Mouse (Mus musculus) liver, embryonic 14.5 days (tissue): ENCODE measurements around the gene Vapb. TPM values are rescaled to one million over a fixed set of nuclear protein-coding genes. Genes with fewer than 3 reads are reported as not detected.

ENCODE experiments used
- ATAC-seq: fragments of 200-750 bp; cut with Nextera tagmentation; 2 replicates; pipeline ENCODE4 v1.8.0; 2017; ENCODE audit warnings: moderate number of reproducible peaks, mild to moderate bottlenecking, moderate library complexity; ENCODE audit not compliant: insufficient read depth
- DNase-seq, 3 experiments: peaks; one replicate each; pipeline ENCODE4 v3.0.0-alpha.2; 2012 to 2013; ENCODE audit warnings: low read depth in 3 of 3, low spot score in 3 of 3
- H3K27ac ChIP-seq: fragments of 300-500 bp; sonication (generic); 2 replicates; pipeline ENCODE4 v1.5.1; 2014; ENCODE audit warnings: moderate library complexity, mild to moderate bottlenecking, control low read depth, inconsistent platforms
- H3K27me3 ChIP-seq: fragments of 300-500 bp; sonication (generic); 2 replicates; pipeline ENCODE4 v1.6.1; 2014; ENCODE audit warnings: mild to moderate bottlenecking, low read length, moderate library complexity; ENCODE audit not compliant: control insufficient read depth, insufficient read depth
- H3K36me3 ChIP-seq: fragments of 300-500 bp; sonication (generic); replicated peaks from 2 replicates; pipeline ENCODE4 v1.6.1; 2014; ENCODE audit warnings: low read depth; ENCODE audit not compliant: control insufficient read depth, insufficient read depth
- H3K4me1 ChIP-seq, 2 experiments: fragments of 200-500 bp in 1 of 2; fragments of 300-500 bp in 1 of 2; sonication (generic) in 1 of 2; replicated peaks; 2 replicates each; pipeline ENCODE4 v1.6.1; 2012 to 2014; ENCODE audit warnings: antibody characterized with exemption in 1 of 2, inconsistent platforms in 1 of 2, low read length in 1 of 2; ENCODE audit not compliant: control insufficient read depth in 2 of 2, insufficient read depth in 2 of 2
- H3K4me2 ChIP-seq: fragments of 300-500 bp; sonication (generic); 2 replicates; pipeline ENCODE4 v1.6.1; 2014; ENCODE audit warnings: low read depth, mild to moderate bottlenecking, control low read depth, moderate library complexity
- H3K4me3 ChIP-seq, 2 experiments: fragments of 200-500 bp in 1 of 2; fragments of 300-500 bp in 1 of 2; sonication (generic) in 1 of 2; 2 replicates each; pipeline ENCODE4 v1.5.1; 2012 to 2014; ENCODE audit warnings: low read depth in 2 of 2, low read length in 2 of 2, mild to moderate bottlenecking in 2 of 2, control low read depth in 1 of 2, inconsistent platforms in 1 of 2, moderate library complexity in 1 of 2; ENCODE audit not compliant: insufficient read depth in 1 of 2
- H3K9ac ChIP-seq: fragments of 300-500 bp; sonication (generic); replicated peaks from 2 replicates; pipeline ENCODE4 v1.6.1; 2014; ENCODE audit warnings: mild to moderate bottlenecking, control low read depth, moderate library complexity
- H3K9me3 ChIP-seq: fragments of 300-500 bp; sonication (generic); 2 replicates; pipeline ENCODE4 v1.6.1; 2016; ENCODE audit warnings: low read length, mixed read lengths; ENCODE audit not compliant: control insufficient read depth
- CTCF ChIP-seq: IDR thresholded peaks from 2 replicates; pipeline ENCODE4 v1.5.1; 2016; ENCODE audit warnings: antibody characterized with exemption, low read depth, control low read depth
- EP300 ChIP-seq: IDR thresholded peaks from 2 replicates; pipeline ENCODE4 v1.6.1; 2016; ENCODE audit warnings: antibody characterized with exemption, low read depth
- WGBS: fragments of 180-500 bp; shearing (Covaris S2); extraction: QIAGEN DNeasy Blood & Tissue Kit; methylation state at CpG from one replicate; pipeline ENCODE4 v1.1.7; 2014; ENCODE audit not compliant: insufficient replicate concordance; 5-methylcytosine and 5-hydroxymethylcytosine counted together
- polyA plus RNA-seq, 2 experiments: library from polyadenylated mRNA; depleted of rRNA in 1 of 2; stranded (reverse) in 1 of 2; unstranded in 1 of 2; fragments of >200 nt; fragmentation: Nextera tagmentation in 1 of 2; extraction: Ambion mirVana in 1 of 2; gene quantifications; 2 replicates each; pipeline versions ENCODE4 v1.2.1 to v1.2.3; 2012 to 2014

Vapb gene
- polyA plus RNA-seq, 2 experiments: 5.8 to 8.3 TPM

- H3K9me3 ChIP-seq: no peaks in the 10 kb centered on the region
- TF ChIP-seq CTCF (no peak), EP300 (no peak)
- no peak overlapping the region for H3K4me3 ChIP-seq
- H3K9ac ChIP-seq: no peak overlapping the region
- H3K4me1 ChIP-seq: peaks cover 8 to 17% of the 10 kb centered on the region in 2 experiments
- no peak overlapping the region for H3K27ac ChIP-seq
- no peaks in the 10 kb centered on the region for H3K36me3 ChIP-seq
- H3K4me2 ChIP-seq: no peak overlapping the region
- whole genome bisulfite sequencing: 55% methylated on average over 2 of the region's 2 CpGs
- ATAC-seq (no peak), DNase-seq (no peak)
- H3K27me3 ChIP-seq: no peaks in the 10 kb centered on the region
Observed at GRCm38 (mm10) chr2:173734426-173734825, 2.9 kb upstream of the Vapb start.

- Histone ChIP-seq H3K27ac (no peak overlapping the region; the same call in 1 of the 2 replicates), H3K36me3 (no peaks in the 10 kb centered on the region), H3K4me1 (peaks cover 8 to 22% of the 10 kb centered on the region in 2 experiments), H3K9me3 (no peaks in the 10 kb centered on the region), H3K4me2 (peak overlapping the region; percentile 83), H3K27me3 (no peaks in the 10 kb centered on the region), H3K4me3 (peak overlapping the region; percentile 71 to 83), H3K9ac (peak overlapping the region; percentile 80)
- WGBS: 28% methylated on average over 9 of the region's 9 CpGs
- peak in 1 of 3 experiments; percentile 3 for DNase-seq
- TF ChIP-seq CTCF (no peak), EP300 (no peak)
- no peak for ATAC-seq
Observed at GRCm38 (mm10) chr2:173738232-173738631, 921 bp downstream of the Vapb start.

DNA sequence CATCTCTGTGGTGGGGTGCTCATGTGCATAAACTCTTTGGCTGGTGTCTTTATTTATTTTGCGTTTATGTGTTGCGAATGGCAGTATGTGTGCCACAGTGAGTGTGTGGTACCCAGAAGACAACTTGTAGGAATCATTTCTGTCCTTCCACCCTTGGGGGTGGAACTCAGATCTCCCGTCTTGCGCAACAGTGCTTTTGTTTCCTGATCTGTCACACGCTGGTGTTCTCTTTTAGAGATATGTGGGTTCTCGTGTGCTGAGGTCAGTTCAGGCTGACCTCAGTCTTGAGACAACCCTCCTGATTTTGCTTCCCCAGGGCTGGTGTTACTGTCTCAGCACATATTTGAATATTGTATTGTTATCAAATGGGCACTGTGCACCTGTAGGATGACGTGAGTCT lies 1.8 kb downstream of the Vapb start:
- Histone ChIP-seq H3K27ac (no peak overlapping the region), H3K4me1 (peaks cover 8 to 22% of the 10 kb centered on the region in 2 experiments), H3K4me3 (no peak overlapping the region), H3K36me3 (no peaks in the 10 kb centered on the region), H3K4me2 (no peak overlapping the region; the same call in 1 of the 2 replicates), H3K27me3 (no peaks in the 10 kb centered on the region), H3K9ac (no peak overlapping the region), H3K9me3 (no peaks in the 10 kb centered on the region)
- WGBS: 66% methylated on average over 7 of the region's 7 CpGs
- TF ChIP-seq EP300 (no peak), CTCF (no peak)
- DNase-seq (no peak), ATAC-seq (no peak)

DNA sequence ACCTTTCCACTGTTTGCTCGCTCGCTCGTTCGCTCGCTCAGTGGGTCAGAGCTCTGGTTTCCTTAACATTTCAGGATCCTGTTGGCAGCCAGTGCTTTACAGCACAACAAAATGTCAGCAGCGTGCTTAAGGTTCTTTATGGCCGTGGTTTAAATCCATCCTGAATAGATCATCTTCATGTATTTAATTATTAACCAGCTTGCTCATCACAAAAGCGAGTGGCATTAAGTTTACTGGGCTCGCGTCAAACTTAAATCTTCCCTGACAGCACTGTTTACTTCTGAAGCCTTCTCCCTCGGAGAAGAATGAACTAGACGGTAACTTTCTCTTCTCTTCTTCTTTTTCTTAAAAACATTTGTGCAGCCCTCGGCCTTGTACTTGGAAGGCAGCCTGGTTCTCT lies 4.8 kb downstream of the Vapb start:
- Histone ChIP-seq H3K4me2 (no peak overlapping the region), H3K36me3 (no peaks in the 10 kb centered on the region), H3K9ac (no peak overlapping the region), H3K4me3 (no peak overlapping the region), H3K27me3 (no peaks in the 10 kb centered on the region), H3K9me3 (no peaks in the 10 kb centered on the region), H3K27ac (no peak overlapping the region), H3K4me1 (peaks cover 5 to 22% of the 10 kb centered on the region in 2 experiments)
- WGBS: 79% methylated on average over 13 of the region's 13 CpGs
- DNase-seq: no peak
- no peak for TF ChIP-seq CTCF
- no peak for TF ChIP-seq EP300
- ATAC-seq: no peak

DNA sequence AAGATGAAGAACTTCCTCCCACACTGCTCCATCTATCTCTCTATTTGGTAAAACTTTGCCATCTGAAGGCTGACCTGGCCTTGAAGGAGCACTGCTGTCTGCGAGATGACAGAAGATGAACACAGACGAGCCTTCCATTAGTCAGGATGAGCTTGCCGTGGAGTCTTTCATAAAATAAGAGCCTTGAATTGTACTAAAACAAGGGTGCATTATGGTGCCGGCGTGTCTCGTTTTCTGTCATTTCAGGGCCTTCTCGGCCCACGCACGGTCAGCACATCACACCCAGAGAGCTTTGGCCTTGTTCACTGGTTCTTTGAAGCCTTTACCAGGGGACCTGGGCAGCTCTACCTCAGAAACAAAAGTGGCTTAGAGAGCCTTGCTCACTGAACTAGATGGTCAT lies 5.4 kb downstream of the Vapb start:
- H3K27ac ChIP-seq: no peak overlapping the region
- ATAC-seq: no peak

More for the DNA sequence above, 5.4 kb downstream of the Vapb start:
- Histone ChIP-seq H3K9me3 (no peaks in the 10 kb centered on the region), H3K4me2 (no peak overlapping the region), H3K36me3 (no peaks in the 10 kb centered on the region), H3K4me3 (no peak overlapping the region), H3K27me3 (no peaks in the 10 kb centered on the region), H3K9ac (no peak overlapping the region), H3K4me1 (peaks cover 5 to 22% of the 10 kb centered on the region in 2 experiments; a peak in 3 of 4 replicates)
- no peak for DNase-seq
- TF ChIP-seq CTCF (no peak), EP300 (no peak)
- 85% methylated on average over 9 of the region's 9 CpGs for WGBS
